Mouse (Mus musculus) limb, embryonic 15.5 days (tissue): ENCODE measurements around the gene Borcs7. TPM values are rescaled to one million over a fixed set of nuclear protein-coding genes. Genes with fewer than 3 reads are reported as not detected.

Source experiments
- ATAC-seq: fragments of 200-750 bp; cut with Nextera tagmentation; 2 replicates; pipeline ENCODE4 v1.8.0; 2017; ENCODE audit warnings: low read depth, moderate TSS enrichment; ENCODE audit not compliant: insufficient number of reproducible peaks, low FRiP score, low TSS enrichment
- H3K27ac ChIP-seq: fragments of 300-500 bp; sonication (generic); 2 replicates; pipeline ENCODE4 v1.5.1; 2015; ENCODE audit warnings: moderate library complexity, mild to moderate bottlenecking, inconsistent platforms
- H3K27me3 ChIP-seq: fragments of 300-500 bp; sonication (generic); 2 replicates; pipeline ENCODE4 v1.6.1; 2015; ENCODE audit warnings: inconsistent platforms
- H3K36me3 ChIP-seq: fragments of 300-500 bp; sonication (generic); 2 replicates; pipeline ENCODE4 v1.6.1; 2015; ENCODE audit warnings: inconsistent platforms
- H3K4me1 ChIP-seq: fragments of 300-500 bp; sonication (generic); 2 replicates; pipeline ENCODE4 v1.6.1; 2015; ENCODE audit warnings: inconsistent platforms
- H3K4me2 ChIP-seq: fragments of 300-500 bp; sonication (generic); 2 replicates; pipeline ENCODE4 v1.6.1; 2015; ENCODE audit warnings: mild to moderate bottlenecking, inconsistent platforms
- H3K4me3 ChIP-seq: fragments of 300-500 bp; sonication (generic); 2 replicates; pipeline ENCODE4 v1.5.1; 2015; ENCODE audit warnings: mild to moderate bottlenecking, inconsistent platforms
- H3K9ac ChIP-seq: fragments of 300-500 bp; sonication (generic); 2 replicates; pipeline ENCODE4 v1.6.1; 2015; ENCODE audit warnings: inconsistent platforms
- H3K9me3 ChIP-seq: fragments of 300-500 bp; sonication (generic); 2 replicates; pipeline ENCODE4 v1.6.1; 2016; ENCODE audit warnings: inconsistent platforms
- WGBS: fragments of 180-500 bp; shearing (Covaris S2); methylation state at CpG from one replicate; pipeline ENCODE4 v1.1.7; 2015; 5-methylcytosine and 5-hydroxymethylcytosine counted together
- polyA plus RNA-seq: library from polyadenylated mRNA; unstranded; fragments of >200 nt; fragmentation: Nextera tagmentation; extraction: Ambion mirVana; gene quantifications from 2 replicates; pipeline ENCODE4 v1.2.1, GENCODE M21; 2015

Borcs7 gene
- polyA plus RNA-seq, 1 experiment from 2014 or later: 14.3 TPM

GRCm38 (mm10) chr19:46752235-46752634 lies 62.5 kb downstream of the Borcs7 start:
- Histone ChIP-seq H3K27ac (no peak overlapping the region), H3K4me1 (no peaks in the 10 kb centered on the region), H3K27me3 (0 out of 2 replicates have a peak, but pooled peaks cover 2% of the 10 kb centered on the region), H3K9me3 (no peaks in the 10 kb centered on the region), H3K36me3 (no peaks in the 10 kb centered on the region), H3K9ac (no peak overlapping the region), H3K4me3 (no peak overlapping the region), H3K4me2 (no peak overlapping the region)
- WGBS: 82% methylated on average over 5 of the region's 5 CpGs
- no peak for ATAC-seq

Other genes with a start within 250 kb of the Borcs7 start
- gene Trim8, start 188.2 kb upstream of the Borcs7 start, polyA plus RNA-seq: 14.6 and 15.1 TPM in 2 replicates
- gene Arl3, start 116.7 kb upstream of the Borcs7 start, polyA plus RNA-seq: 127 and 138 TPM in 2 replicates
- gene Sfxn2, start 116.5 kb upstream of the Borcs7 start, polyA plus RNA-seq: 22.3 and 23.5 TPM in 2 replicates
- gene Wbp1l, start 90.8 kb upstream of the Borcs7 start, polyA plus RNA-seq: 53.4 and 59.3 TPM in 2 replicates
- 1.9 and 2.7 TPM in 2 replicates for gene Cyp17a1, start 16.7 kb upstream of the Borcs7 start, polyA plus RNA-seq
- gene As3mt, start 17.6 kb downstream of the Borcs7 start, polyA plus RNA-seq: 20.6 and 24.1 TPM in 2 replicates
- gene Cnnm2, start 71.7 kb downstream of the Borcs7 start, polyA plus RNA-seq: 3.1 and 4.0 TPM in 2 replicates